Mouse (Mus musculus) CH12.LX (cell line): Measurements from ENCODE around the gene Acsl6.
"Not testable (repeated sequence)": the region's sequence is repeated elsewhere in the genome, so short reads cannot be mapped to it uniquely, and the experiment has no call there.

Experiments
- CTCF ChIP-seq, 2 experiments: IDR thresholded peaks in 1 of 2; conservative IDR thresholded peaks in 1 of 2; 2 replicates each; pipeline ENCODE4 v1.5.1; 2011 to 2012; ENCODE audit warnings: low read depth in 2 of 2, low read length in 2 of 2, improper control_type of control experiment in 1 of 2, inconsistent platforms in 1 of 2, mild to moderate bottlenecking in 1 of 2, moderate library complexity in 1 of 2
- E2F4 ChIP-seq: IDR thresholded peaks from 2 replicates; pipeline ENCODE4 v1.6.1; 2011; ENCODE audit warnings: low read depth, low read length, improper control_type of control experiment; ENCODE audit not compliant: insufficient replicate concordance
- EP300 ChIP-seq: IDR thresholded peaks from 2 replicates; pipeline ENCODE4 v1.6.1; 2011; ENCODE audit warnings: low read length, improper control_type of control experiment
- NRF1 ChIP-seq: IDR thresholded peaks from 2 replicates; pipeline ENCODE4 v1.6.1; 2014; ENCODE audit warnings: low read depth, mild to moderate bottlenecking, inconsistent platforms, low read length, improper control_type of control experiment, moderate library complexity
- POLR2A ChIP-seq: IDR thresholded peaks from 2 replicates; pipeline ENCODE4 v1.6.1; 2011; ENCODE audit warnings: low read depth, mild to moderate bottlenecking, improper control_type of control experiment, low read length
- RAD21 ChIP-seq: IDR thresholded peaks from 2 replicates; pipeline ENCODE4 v1.6.1; 2011; ENCODE audit warnings: low read depth, mild to moderate bottlenecking, low read length, improper control_type of control experiment, moderate library complexity

DNA sequence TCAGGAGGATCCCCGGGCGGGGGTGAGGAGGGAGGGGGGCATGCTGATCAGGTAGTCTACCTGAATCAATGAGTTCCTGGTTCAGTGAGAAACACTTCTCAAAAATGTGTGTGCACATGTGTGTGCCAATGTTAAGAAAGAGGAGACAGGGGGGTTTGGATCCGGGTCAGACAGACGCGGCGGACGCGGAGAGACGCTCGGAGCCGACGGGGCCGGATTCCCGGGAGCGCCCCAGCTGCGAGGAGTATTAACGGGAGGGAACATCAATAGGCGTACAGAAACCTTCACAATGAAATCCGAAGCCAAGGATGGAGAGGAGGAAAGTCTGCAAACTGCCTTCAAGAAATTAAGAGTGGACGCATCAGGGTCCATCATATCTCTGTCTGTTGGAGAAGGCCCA lies 97.2 kb downstream of the Acsl6 start:
- not testable (repeated sequence) for TF ChIP-seq CTCF (conservative IDR thresholded peaks at IDR 0.05 in 1 of 2, IDR thresholded peaks at IDR 0.05 in 1 of 2; ENCODE audit: low read depth in 2 of 2, low read length in 2 of 2); POLR2A; E2F4; EP300; NRF1; RAD21
